Mouse (Mus musculus) MEL (cell line): Measurements from ENCODE around the gene Adamts16. TPM values are rescaled to one million over a fixed set of nuclear protein-coding genes. Genes with fewer than 3 reads are reported as not detected.

Experiments
- DNase-seq: peaks from one replicate; pipeline ENCODE4 v3.0.0; 2011; ENCODE audit warnings: low read depth, low spot score
- H3K27ac ChIP-seq: 2 replicates; pipeline ENCODE4 v1.5.1; 2012; ENCODE audit warnings: low read depth, mild to moderate bottlenecking, control low read depth, low read length, moderate library complexity; ENCODE audit not compliant: control insufficient read depth
- H3K27me3 ChIP-seq, 2 experiments: fragments of 150-350 bp in 1 of 2; sonication (generic) in 1 of 2; 2 replicates each; pipeline ENCODE4 v1.6.1; 2012; ENCODE audit warnings: low read length in 2 of 2, mild to moderate bottlenecking in 2 of 2, improper control_type of control experiment in 1 of 2, moderate library complexity in 1 of 2; ENCODE audit not compliant: insufficient read depth in 2 of 2, control insufficient read depth in 1 of 2
- H3K36me3 ChIP-seq, 2 experiments: 2 replicates each; pipeline ENCODE4 v1.6.1; 2012 to 2014; ENCODE audit warnings: low read length in 2 of 2, improper control_type of control experiment in 1 of 2, inconsistent platforms in 1 of 2, mild to moderate bottlenecking in 1 of 2; ENCODE audit not compliant: insufficient read depth in 2 of 2, control insufficient read depth in 1 of 2
- H3K4me1 ChIP-seq, 2 experiments: fragments of 150-350 bp in 1 of 2; sonication (generic) in 1 of 2; 2 replicates each; pipeline ENCODE4 v1.6.1; 2012; ENCODE audit warnings: low read length in 2 of 2, improper control_type of control experiment in 1 of 2, mild to moderate bottlenecking in 1 of 2; ENCODE audit not compliant: insufficient read depth in 2 of 2, control insufficient read depth in 1 of 2
- H3K4me3 ChIP-seq, 2 experiments: fragments of 150-350 bp in 1 of 2; sonication (generic) in 1 of 2; 2 replicates each; pipeline ENCODE4 v1.5.1; 2012; ENCODE audit warnings: low read depth in 2 of 2, low read length in 2 of 2, mild to moderate bottlenecking in 2 of 2, moderate library complexity in 2 of 2, control low read depth in 1 of 2, improper control_type of control experiment in 1 of 2; ENCODE audit not compliant: control insufficient read depth in 1 of 2, insufficient read depth in 1 of 2
- H3K79me2 ChIP-seq: 2 replicates; pipeline ENCODE4 v1.6.1; 2012; ENCODE audit warnings: mild to moderate bottlenecking, low read length, moderate library complexity; ENCODE audit not compliant: control insufficient read depth, poor library complexity, insufficient read depth
- H3K9ac ChIP-seq: 2 replicates; pipeline ENCODE4 v1.6.1; 2012; ENCODE audit warnings: low read depth, mild to moderate bottlenecking, control low read depth, low read length, moderate library complexity; ENCODE audit not compliant: control insufficient read depth, poor library complexity, severe bottlenecking
- H3K9me3 ChIP-seq: fragments of 150-350 bp; sonication (generic); replicated peaks from 2 replicates; pipeline ENCODE4 v1.6.1; 2012; ENCODE audit warnings: mild to moderate bottlenecking, low read length, improper control_type of control experiment, moderate library complexity; ENCODE audit not compliant: insufficient read depth
- CHD2 ChIP-seq: IDR thresholded peaks from 2 replicates; pipeline ENCODE4 v1.6.1; 2011; ENCODE audit warnings: low read length, improper control_type of control experiment
- CTCF ChIP-seq, 3 experiments: IDR thresholded peaks in 2 of 3; conservative IDR thresholded peaks in 1 of 3; 2 replicates each; pipeline ENCODE4 v1.5.1; 2011 to 2012; ENCODE audit warnings: low read length in 3 of 3, low read depth in 2 of 3, mild to moderate bottlenecking in 2 of 3, improper control_type of control experiment in 1 of 3, inconsistent platforms in 1 of 3, mixed read lengths in 1 of 3, moderate library complexity in 1 of 3; ENCODE audit not compliant: control insufficient read depth in 1 of 3, insufficient read depth in 1 of 3, poor library complexity in 1 of 3, severe bottlenecking in 1 of 3
- E2F4 ChIP-seq: IDR thresholded peaks from 2 replicates; pipeline ENCODE4 v1.6.1; 2011; ENCODE audit warnings: low read depth, low read length, improper control_type of control experiment, borderline replicate concordance
- ELF1 ChIP-seq: IDR thresholded peaks from 2 replicates; pipeline ENCODE4 v1.6.1; 2014; ENCODE audit warnings: low read depth, mild to moderate bottlenecking, inconsistent platforms, low read length, improper control_type of control experiment, moderate library complexity
- ETS1 ChIP-seq: IDR thresholded peaks from 2 replicates; pipeline ENCODE4 v1.6.1; 2012; ENCODE audit warnings: low read depth, mild to moderate bottlenecking, inconsistent platforms, low read length, improper control_type of control experiment, moderate library complexity
- KAT2A ChIP-seq: conservative IDR thresholded peaks from 2 replicates; pipeline ENCODE4 v1.6.1; 2012; ENCODE audit warnings: low read depth, low read length, improper control_type of control experiment, inconsistent platforms
- MAZ ChIP-seq: IDR thresholded peaks from 2 replicates; pipeline ENCODE4 v1.6.1; 2012; ENCODE audit warnings: low read depth, mild to moderate bottlenecking, inconsistent platforms, low read length, improper control_type of control experiment
- MXI1 ChIP-seq: IDR thresholded peaks from 2 replicates; pipeline ENCODE4 v1.6.1; 2011; ENCODE audit warnings: mild to moderate bottlenecking, low read depth, low read length, improper control_type of control experiment
- POLR2A ChIP-seq, 2 experiments: IDR thresholded peaks; 2 replicates each; pipeline ENCODE4 v1.6.1; 2011 to 2012; ENCODE audit warnings: low read length in 2 of 2, mild to moderate bottlenecking in 2 of 2, control low read depth in 1 of 2, improper control_type of control experiment in 1 of 2, low read depth in 1 of 2, moderate library complexity in 1 of 2; ENCODE audit not compliant: control insufficient read depth in 1 of 2, insufficient read depth in 1 of 2, poor library complexity in 1 of 2
- POLR2AphosphoS2 ChIP-seq: IDR thresholded peaks from 2 replicates; pipeline ENCODE4 v1.6.1; 2011; ENCODE audit warnings: low read length, improper control_type of control experiment
- SIN3A ChIP-seq: IDR thresholded peaks from 2 replicates; pipeline ENCODE4 v1.6.1; 2012; ENCODE audit warnings: low read length, improper control_type of control experiment, inconsistent platforms
- TCF12 ChIP-seq: IDR thresholded peaks from 2 replicates; pipeline ENCODE4 v1.6.1; 2014; ENCODE audit warnings: low read depth, mild to moderate bottlenecking, inconsistent platforms, low read length, improper control_type of control experiment, moderate library complexity
- USF1 ChIP-seq: IDR thresholded peaks from 2 replicates; pipeline ENCODE4 v1.6.1; 2014; ENCODE audit warnings: low read depth, mild to moderate bottlenecking, inconsistent platforms, low read length, improper control_type of control experiment, moderate library complexity
- ZKSCAN1 ChIP-seq: IDR thresholded peaks from 2 replicates; pipeline ENCODE4 v1.6.1; 2012; ENCODE audit warnings: low read depth, mild to moderate bottlenecking, inconsistent platforms, low read length, improper control_type of control experiment, moderate library complexity
- polyA plus RNA-seq, 2 experiments: library from polyadenylated mRNA; stranded (reverse) in 1 of 2; unstranded in 1 of 2; fragments of >175 nt in 1 of 2; fragments of >200 nt in 1 of 2; gene quantifications; 2 replicates each; pipeline versions ENCODE4 v1.2.1 to v1.2.4; 2012; ENCODE audit warnings: low replicate concordance in 2 of 2, low read depth in 1 of 2; ENCODE audit not compliant: insufficient read length in 2 of 2, insufficient read depth in 1 of 2, missing spikeins in 1 of 2
- total RNA-seq: library from RNA; depleted of rRNA; stranded (reverse); fragments of 300-350 nt; gene quantifications from 2 replicates; pipeline ENCODE4 v1.2.3, GENCODE M21; 2012

Gene Adamts16
- total and polyA plus RNA-seq, 3 experiments = not detected

DNA sequence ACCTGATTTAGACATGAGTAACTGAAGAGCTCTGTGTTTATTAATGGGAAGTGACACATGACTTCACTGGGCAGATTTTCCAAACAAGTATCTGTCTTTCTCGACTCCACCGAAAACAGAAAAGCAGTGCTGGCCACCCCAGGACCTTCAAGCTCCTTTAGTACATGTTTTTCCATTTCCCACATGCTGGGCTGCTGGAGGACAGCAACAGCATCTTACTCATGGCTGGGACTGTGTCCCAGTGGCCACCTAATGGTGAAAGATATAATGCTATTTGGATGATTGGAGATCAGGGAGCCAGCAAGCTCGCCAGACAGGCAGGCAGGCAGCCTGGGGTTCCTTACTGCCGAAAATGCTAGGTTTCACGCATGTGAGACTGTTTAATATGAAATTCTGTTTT is 57.5 kb downstream of the Adamts16 start:
- TF ChIP-seq TCF12 = no peak
- Histone ChIP-seq H3K79me2 (no peaks in the 10 kb centered on the region), H3K9me3 (no peaks in the 10 kb centered on the region), H3K4me1 (no peaks in the 10 kb centered on the region), H3K4me3 (no peak overlapping the region), H3K27ac (no peak overlapping the region), H3K27me3 (no peaks in the 10 kb centered on the region), H3K36me3 (no peaks in the 10 kb centered on the region), H3K9ac (no peak overlapping the region)
- no peak for DNase-seq

DNA sequence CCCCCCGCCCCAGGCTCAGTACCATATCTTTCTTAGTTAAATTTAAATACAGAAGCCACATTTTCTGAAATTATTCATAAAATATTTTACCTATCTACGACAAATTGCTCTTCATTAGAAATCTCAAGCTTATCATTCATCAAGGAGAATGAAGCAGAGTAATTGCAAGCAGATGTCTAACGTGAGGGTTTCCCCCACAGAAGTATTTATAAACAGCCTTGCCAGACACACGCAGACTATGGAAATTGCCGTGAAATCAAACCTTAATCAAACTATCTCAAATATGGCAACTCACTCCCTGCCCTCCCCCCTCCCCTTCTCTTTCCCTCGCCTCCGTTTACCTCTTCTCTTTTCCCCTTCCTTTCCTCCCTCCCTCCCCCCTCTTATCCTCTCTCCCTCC is 61.8 kb downstream of the Adamts16 start:
- Histone ChIP-seq H3K79me2 (no peaks in the 10 kb centered on the region), H3K27me3 (no peaks in the 10 kb centered on the region), H3K36me3 (no peaks in the 10 kb centered on the region), H3K9me3 (no peaks in the 10 kb centered on the region), H3K4me3 (no peak overlapping the region), H3K9ac (no peak overlapping the region), H3K27ac (no peak overlapping the region), H3K4me1 (no peaks in the 10 kb centered on the region)
- no peak for DNase-seq
- no peak for TF ChIP-seq POLR2A (IDR thresholded peaks at IDR 0.05; ENCODE audit: control insufficient read depth in 1 of 2, insufficient read depth in 1 of 2, low read depth in 1 of 2, low read length in 2 of 2, poor library complexity in 1 of 2)

DNA sequence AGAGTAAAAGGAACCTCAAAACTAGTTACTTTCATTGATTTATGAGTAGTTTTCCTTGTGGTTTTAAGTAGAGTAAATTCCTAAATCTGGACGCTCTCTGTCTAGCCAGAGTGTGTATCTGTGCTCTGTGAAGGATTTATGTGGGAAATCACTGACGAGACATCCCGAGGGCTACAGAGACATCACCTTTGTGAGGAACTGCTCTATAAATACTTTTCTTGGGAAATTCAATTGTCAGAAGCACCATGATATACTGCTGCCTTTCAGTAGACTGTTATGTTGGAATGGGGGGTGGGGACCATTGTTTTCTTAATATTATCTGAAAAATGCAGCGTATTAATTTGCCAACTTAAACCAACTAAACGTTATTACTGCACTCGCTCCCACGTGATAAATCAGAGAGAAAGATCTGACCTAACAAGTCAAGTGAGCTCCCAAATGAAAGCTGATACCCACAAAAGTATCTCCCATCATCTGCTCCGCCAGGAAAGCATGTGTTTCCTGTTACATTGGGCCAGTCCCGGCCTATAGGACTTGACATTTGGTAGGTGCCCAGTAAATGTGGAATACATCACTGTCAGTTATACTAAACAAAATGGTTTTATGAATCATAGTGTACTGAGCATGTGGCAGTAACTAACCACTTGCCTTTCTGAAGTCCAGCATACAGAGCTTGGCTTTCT is 62.6 kb downstream of the Adamts16 start:
- TF ChIP-seq ELF1 = no peak
- no peak for TF ChIP-seq KAT2A
- TF ChIP-seq E2F4 = no peak
- no peak for TF ChIP-seq CHD2
- TF ChIP-seq CTCF (IDR thresholded peaks at IDR 0.05 in 2 of 3, conservative IDR thresholded peaks at IDR 0.05 in 1 of 3; ENCODE audit: control insufficient read depth in 1 of 3, insufficient read depth in 1 of 3, low read depth in 2 of 3, low read length in 3 of 3, poor library complexity in 1 of 3, severe bottlenecking in 1 of 3) = no peak
- no peak for TF ChIP-seq ZKSCAN1
- no peak for TF ChIP-seq ETS1
- no peak for TF ChIP-seq SIN3A
- no peak for TF ChIP-seq USF1
- no peak for TF ChIP-seq MXI1
- no peak for TF ChIP-seq MAZ
- no peak for TF ChIP-seq POLR2AphosphoS2

More for the DNA sequence above, 62.6 kb downstream of the Adamts16 start:
- Histone ChIP-seq H3K27ac (no peak overlapping the region), H3K27me3 (no peaks in the 10 kb centered on the region), H3K79me2 (no peaks in the 10 kb centered on the region), H3K4me1 (no peaks in the 10 kb centered on the region), H3K36me3 (no peaks in the 10 kb centered on the region), H3K9me3 (no peaks in the 10 kb centered on the region), H3K4me3 (no peak overlapping the region), H3K9ac (no peak overlapping the region)
- no peak for DNase-seq
